Mouse (Mus musculus): ENCODE results near the gene Gsg1.

Gsg1 gene

GRCm38 (mm10) chr6:135204869-135205268, 49.3 kb downstream of the Gsg1 start:
- no peak for DNase-seq (ENCODE audit: low spot score)

- no peak for DNase-seq (ENCODE audit: low spot score)
Measured at GRCm38 (mm10) chr6:135203737-135204136, 50.4 kb downstream of the Gsg1 start.

GRCm38 (mm10) chr6:135202668-135203067, 51.5 kb downstream of the Gsg1 start:
- no peak for DNase-seq (ENCODE audit: low spot score)

- DNase-seq (ENCODE audit: low spot score) = no peak
Measured at GRCm38 (mm10) chr6:135200122-135200957, 53.8 kb downstream of the Gsg1 start.

- no peak for DNase-seq (ENCODE audit: low spot score)
Measured at GRCm38 (mm10) chr6:135198726-135199125, 55.4 kb downstream of the Gsg1 start.

GRCm38 (mm10) chr6:135197921-135198532, 56.1 kb downstream of the Gsg1 start, which contains the start of the genes Fam234b and Hebp1:
Fam234b (plus strand) TSS chr6:135197977.
Hebp1 (minus strand) TSS chr6:135198022.
- DNase-seq (ENCODE audit: low spot score) = peak; percentile 88

- DNase-seq (ENCODE audit: low spot score) = no peak
Measured at GRCm38 (mm10) chr6:135197446-135197845, 56.7 kb downstream of the Gsg1 start.

GRCm38 (mm10) chr6:135196707-135197106, 57.4 kb downstream of the Gsg1 start:
- no peak for DNase-seq (ENCODE audit: low spot score)

- DNase-seq (ENCODE audit: low spot score) = no peak
Measured at GRCm38 (mm10) chr6:135194907-135195306, 59.2 kb downstream of the Gsg1 start.

GRCm38 (mm10) chr6:135193733-135194132, 60.4 kb downstream of the Gsg1 start:
- DNase-seq (ENCODE audit: low spot score) = no peak

GRCm38 (mm10) chr6:135192993-135193392, 61.2 kb downstream of the Gsg1 start:
- DNase-seq (ENCODE audit: low spot score) = no peak

- DNase-seq (ENCODE audit: low spot score) = no peak
Measured at GRCm38 (mm10) chr6:135191906-135192305, 62.2 kb downstream of the Gsg1 start.

- DNase-seq (ENCODE audit: low spot score) = no peak
Measured at GRCm38 (mm10) chr6:135190122-135190521, 64.0 kb downstream of the Gsg1 start.

- DNase-seq (ENCODE audit: low spot score) = no peak
Measured at GRCm38 (mm10) chr6:135188629-135189028, 65.5 kb downstream of the Gsg1 start.
